Mouse (Mus musculus): ENCODE data around the gene Arhgef1. TPM values are rescaled to one million over a fixed set of nuclear protein-coding genes. Genes with fewer than 3 reads are reported as not detected.
"Not testable (repeated sequence)": the region's sequence is repeated elsewhere in the genome, so short reads cannot be mapped to it uniquely, and the experiment has no call there.

Arhgef1 gene
- polyA plus RNA-seq, 1 experiment from 2014 or later, result 86.9 TPM

GRCm38 (mm10) chr7:24891241-24892124 is 11.2 kb upstream of the Arhgef1 start:
- H3K27ac ChIP-seq, result no peak overlapping the region
- no peak overlapping the region for H3K9ac ChIP-seq
- no peak overlapping the region for H3K4me2 ChIP-seq
- H3K4me1 ChIP-seq, result peaks cover 9% of the 10 kb centered on the region
- no peaks in the 10 kb centered on the region for H3K27me3 ChIP-seq (replicated peaks)
- no peak overlapping the region for H3K4me3 ChIP-seq (replicated peaks)
- 63% methylated on average over 3 of the region's 3 CpGs for WGBS
- peaks cover 31% of the 10 kb centered on the region for H3K36me3 ChIP-seq
- no peak for ATAC-seq (ENCODE audit: insufficient read depth, low FRiP score, low read depth)
- H3K9me3 ChIP-seq, result no peaks in the 10 kb centered on the region

- peaks cover 3% of the 10 kb centered on the region; the same call in 1 of the 2 replicates for H3K4me1 ChIP-seq
- H3K4me3 ChIP-seq (replicated peaks), result no peak overlapping the region
- no peak overlapping the region for H3K4me2 ChIP-seq
- H3K9me3 ChIP-seq, result no peaks in the 10 kb centered on the region
- no peak overlapping the region for H3K9ac ChIP-seq
- H3K36me3 ChIP-seq, result peaks cover 31% of the 10 kb centered on the region
- WGBS, result 58% methylated on average over 2 of the region's 2 CpGs
- H3K27me3 ChIP-seq (replicated peaks), result no peaks in the 10 kb centered on the region
- no peak for ATAC-seq (ENCODE audit: insufficient read depth, low FRiP score, low read depth)
- H3K27ac ChIP-seq, result no peak overlapping the region
Measured at GRCm38 (mm10) chr7:24892125-24892583, 10.6 kb upstream of the Arhgef1 start.

- H3K27me3 ChIP-seq (replicated peaks); H3K9ac ChIP-seq; H3K27ac ChIP-seq; H3K4me2 ChIP-seq; H3K4me1 ChIP-seq; H3K4me3 ChIP-seq (replicated peaks); H3K36me3 ChIP-seq; ATAC-seq (ENCODE audit: insufficient read depth, low FRiP score, low read depth); H3K9me3 ChIP-seq: not testable (repeated sequence)
- WGBS, result 90% methylated on average over 2 of the region's 2 CpGs
Measured at GRCm38 (mm10) chr7:24895749-24896148, 7.0 kb upstream of the Arhgef1 start.

GRCm38 (mm10) chr7:24896269-24896668 is 6.4 kb upstream of the Arhgef1 start:
- H3K4me2 ChIP-seq, result no peak overlapping the region
- no peak for ATAC-seq (ENCODE audit: insufficient read depth, low FRiP score, low read depth)
- no peaks in the 10 kb centered on the region for H3K36me3 ChIP-seq
- H3K9me3 ChIP-seq, result no peaks in the 10 kb centered on the region
- no peaks in the 10 kb centered on the region for H3K4me1 ChIP-seq
- no peak overlapping the region for H3K4me3 ChIP-seq (replicated peaks)
- WGBS, result 85% methylated on average over 8 of the region's 8 CpGs
- H3K27ac ChIP-seq, result no peak overlapping the region
- no peaks in the 10 kb centered on the region for H3K27me3 ChIP-seq (replicated peaks)
- no peak overlapping the region for H3K9ac ChIP-seq

- H3K9ac ChIP-seq, result no peak within 1 kb of the TSS
- no peak within 1 kb of the TSS for H3K4me2 ChIP-seq
- H3K36me3 ChIP-seq, result no peaks in the 10 kb centered on the region
- no peak for ATAC-seq (ENCODE audit: insufficient read depth, low FRiP score, low read depth)
- H3K4me3 ChIP-seq (replicated peaks), result no peak within 1 kb of the TSS
- no peak within 1 kb of the TSS for H3K27ac ChIP-seq
- no peaks in the 10 kb centered on the region for H3K4me1 ChIP-seq
- H3K9me3 ChIP-seq, result no peaks in the 10 kb centered on the region
- no peaks in the 10 kb centered on the region for H3K27me3 ChIP-seq (replicated peaks)
- WGBS, result 67% methylated on average over 12 of the region's 12 CpGs
Measured at GRCm38 (mm10) chr7:24897224-24897623, 5.5 kb upstream of the Arhgef1 start, which contains the start of gene Cd79a. Cd79a (plus strand) TSS chr7:24897381.

- Histone ChIP-seq H3K27ac (no peak overlapping the region), H3K4me2 (no peak overlapping the region), H3K4me3 (replicated peaks) (no peak overlapping the region), H3K9me3 (no peaks in the 10 kb centered on the region), H3K27me3 (replicated peaks) (no peaks in the 10 kb centered on the region), H3K9ac (no peak overlapping the region), H3K36me3 (no peaks in the 10 kb centered on the region), H3K4me1 (no peaks in the 10 kb centered on the region)
- 63% methylated on average over 5 of the region's 5 CpGs for WGBS
- no peak for ATAC-seq (ENCODE audit: insufficient read depth, low FRiP score, low read depth)
Measured at GRCm38 (mm10) chr7:24897959-24898358, 4.8 kb upstream of the Arhgef1 start.

- no peaks in the 10 kb centered on the region for H3K9me3 ChIP-seq
- no peaks in the 10 kb centered on the region for H3K36me3 ChIP-seq
- ATAC-seq (ENCODE audit: insufficient read depth, low FRiP score, low read depth), result no peak
- no peak overlapping the region for H3K9ac ChIP-seq
- no peak overlapping the region for H3K4me2 ChIP-seq
- H3K27me3 ChIP-seq (replicated peaks), result no peaks in the 10 kb centered on the region
- WGBS, result 59% methylated on average over 6 of the region's 6 CpGs
- no peak overlapping the region for H3K27ac ChIP-seq
- H3K4me1 ChIP-seq, result peaks cover 15% of the 10 kb centered on the region
- H3K4me3 ChIP-seq (replicated peaks), result no peak overlapping the region
Measured at GRCm38 (mm10) chr7:24901114-24901513, 1.6 kb upstream of the Arhgef1 start.

- Histone ChIP-seq H3K4me1 (peaks cover 23% of the 10 kb centered on the region), H3K9me3 (no peaks in the 10 kb centered on the region), H3K4me2 (peak overlapping the region; percentile 76), H3K4me3 (replicated peaks) (peak overlapping the region; percentile 78; the same call in 1 of the 2 replicates), H3K36me3 (no peaks in the 10 kb centered on the region; the same call in 1 of the 2 replicates), H3K9ac (no peak overlapping the region), H3K27ac (peak overlapping the region; percentile 93; the same call in 1 of the 2 replicates), H3K27me3 (replicated peaks) (no peaks in the 10 kb centered on the region)
- 35% methylated on average over 1 of the region's 1 CpGs for WGBS
- no peak for ATAC-seq (ENCODE audit: insufficient read depth, low FRiP score, low read depth)
Measured at GRCm38 (mm10) chr7:24901842-24902241, 870 bp upstream of the Arhgef1 start.

GRCm38 (mm10) chr7:24902264-24902629 is 465 bp upstream of the Arhgef1 start:
- Histone ChIP-seq H3K9me3 (no peaks in the 10 kb centered on the region), H3K4me2 (peak overlapping the region; percentile 76), H3K9ac (peak overlapping the region; percentile 57), H3K4me1 (peaks cover 27% of the 10 kb centered on the region), H3K27ac (peak overlapping the region; percentile 93), H3K27me3 (replicated peaks) (no peaks in the 10 kb centered on the region), H3K4me3 (replicated peaks) (peak overlapping the region; percentile 78), H3K36me3 (no peaks in the 10 kb centered on the region; the same call in 1 of the 2 replicates)
- no peak for ATAC-seq (ENCODE audit: insufficient read depth, low FRiP score, low read depth)
- 49% methylated on average over 2 of the region's 2 CpGs for WGBS

- Histone ChIP-seq H3K9ac (peak overlapping the region; percentile 34; the same call in 1 of the 2 replicates), H3K36me3 (peaks cover 5% of the 10 kb centered on the region; the same call in 1 of the 2 replicates), H3K9me3 (no peaks in the 10 kb centered on the region), H3K4me1 (peaks cover 33% of the 10 kb centered on the region), H3K27me3 (replicated peaks) (no peaks in the 10 kb centered on the region), H3K4me2 (peak overlapping the region; percentile 76), H3K4me3 (replicated peaks) (peak overlapping the region; percentile 78), H3K27ac (peak overlapping the region; percentile 93)
- 18% methylated on average over 10 of the region's 10 CpGs for WGBS
- ATAC-seq (ENCODE audit: insufficient read depth, low FRiP score, low read depth), result no peak
Measured at GRCm38 (mm10) chr7:24903444-24903825, 723 bp downstream of the Arhgef1 start.

GRCm38 (mm10) chr7:24904070-24904483 is 1.4 kb downstream of the Arhgef1 start:
- under 1% methylated on average over 30 of the region's 30 CpGs for WGBS
- peak; percentile 96 for ATAC-seq (ENCODE audit: insufficient read depth, low FRiP score, low read depth)
- H3K27me3 ChIP-seq (replicated peaks), result no peaks in the 10 kb centered on the region

GRCm38 (mm10) chr7:24904936-24905335 is 2.2 kb downstream of the Arhgef1 start:
- Histone ChIP-seq H3K4me2 (peak overlapping the region; percentile 76), H3K9me3 (no peaks in the 10 kb centered on the region), H3K27me3 (replicated peaks) (no peaks in the 10 kb centered on the region), H3K4me3 (replicated peaks) (peak overlapping the region; percentile 78), H3K27ac (peak overlapping the region; percentile 82), H3K36me3 (peaks cover 14% of the 10 kb centered on the region; the same call in 1 of the 2 replicates), H3K9ac (0 out of 2 replicates have a peak overlapping the region, but pooled peaks have one; percentile 71), H3K4me1 (peaks cover 33% of the 10 kb centered on the region)
- ATAC-seq (ENCODE audit: insufficient read depth, low FRiP score, low read depth), result no peak
- WGBS, result 16% methylated on average over 3 of the region's 3 CpGs

More at GRCm38 (mm10) chr7:24904070-24904483, 1.4 kb downstream of the Arhgef1 start:
- Histone ChIP-seq H3K27ac (peak overlapping the region; percentile 93), H3K4me2 (peak overlapping the region; percentile 76), H3K9me3 (no peaks in the 10 kb centered on the region), H3K9ac (peak overlapping the region; percentile 71), H3K36me3 (peaks cover 11% of the 10 kb centered on the region; the same call in 1 of the 2 replicates), H3K4me1 (peaks cover 33% of the 10 kb centered on the region), H3K4me3 (replicated peaks) (peak overlapping the region; percentile 78)
